Mouse (Mus musculus) left cerebral cortex, adult 8-10 months (tissue): ENCODE measurements around the gene Mettl7a3. TPM values are rescaled to one million over a fixed set of nuclear protein-coding genes. Genes with fewer than 3 reads are reported as not detected.
"Not testable (repeated sequence)": the region's sequence is repeated elsewhere in the genome, so short reads cannot be mapped to it uniquely, and the experiment has no call there.

Source experiments
- DNase-seq, 2 experiments: peaks; one replicate each; pipeline ENCODE4 v3.0.0; 2022; ENCODE audit warnings: low spot score in 2 of 2
- total RNA-seq, 4 experiments: library from RNA; stranded (reverse); gene quantifications; 2 replicates each; pipeline ENCODE4 v1.2.4; 2022

Gene Mettl7a3
- under 1 TPM; 0.23 to 0.30 (median 0.28) TPM for total RNA-seq

DNA sequence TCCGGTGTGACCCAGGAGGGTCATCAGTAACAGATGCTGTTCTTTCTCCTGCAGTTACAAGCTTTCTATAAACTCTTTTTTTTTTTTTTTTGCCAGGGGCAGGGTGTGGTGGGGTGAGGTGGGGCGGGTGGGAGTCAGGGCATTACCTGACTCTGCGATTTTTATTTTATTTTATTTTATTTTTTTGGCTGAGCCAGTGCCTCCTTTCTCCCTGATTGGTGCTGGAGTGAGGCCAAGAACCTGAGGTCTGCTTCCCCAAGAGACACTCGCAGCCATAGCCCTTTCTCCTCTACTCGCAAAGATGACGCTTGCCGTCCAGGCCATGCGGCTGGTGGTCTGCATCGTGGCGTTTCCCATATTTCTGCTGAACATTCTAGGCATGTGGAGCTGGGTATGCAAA is at the start of gene Mettl7a3:
TSS of gene Mettl7a3 (plus strand) at position 301 of the 400 bp plus-strand sequence.
- DNase-seq, result no peak

DNA sequence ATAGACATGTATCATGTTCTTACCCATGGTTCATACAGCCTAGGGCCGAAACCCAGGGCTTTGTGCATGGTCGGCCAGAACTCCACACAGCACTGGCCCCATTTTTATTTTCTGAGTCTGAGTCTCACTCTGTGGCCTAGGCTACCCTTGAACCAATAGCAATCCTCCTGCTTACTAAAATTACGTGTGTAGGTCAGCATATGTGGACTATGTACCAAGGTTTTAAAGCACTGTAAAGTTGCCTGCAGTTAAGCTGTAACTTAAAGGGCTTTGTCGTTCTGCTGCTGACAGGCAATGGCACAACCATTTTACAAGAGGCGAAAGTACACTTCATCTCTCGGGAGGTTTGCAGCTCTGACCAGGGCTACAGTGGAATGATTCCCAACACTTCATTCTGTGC is 45.7 kb upstream of the Mettl7a3 start:
- DNase-seq, result no peak

DNA sequence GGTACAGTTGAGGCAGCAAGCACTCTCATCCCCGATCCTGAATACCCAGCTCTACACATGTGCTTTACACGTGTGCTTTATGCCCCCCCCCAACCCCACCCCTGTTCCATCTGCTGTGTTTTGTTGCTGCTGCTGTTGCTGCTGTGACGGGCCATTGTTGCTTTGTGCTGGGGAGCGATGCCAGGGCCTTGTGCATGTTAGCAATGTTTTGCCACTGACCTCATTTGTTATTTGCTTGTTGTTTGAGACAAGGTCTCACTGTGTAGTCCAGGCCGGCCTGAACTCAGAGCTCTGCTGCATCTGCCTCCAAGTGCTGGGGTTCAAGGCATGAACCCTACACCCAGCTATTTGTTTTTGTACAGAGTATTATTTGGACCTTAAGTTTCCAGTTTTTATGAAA is 43.9 kb upstream of the Mettl7a3 start:
- DNase-seq, result peak in 1 of 2 experiments; percentile 45

DNA sequence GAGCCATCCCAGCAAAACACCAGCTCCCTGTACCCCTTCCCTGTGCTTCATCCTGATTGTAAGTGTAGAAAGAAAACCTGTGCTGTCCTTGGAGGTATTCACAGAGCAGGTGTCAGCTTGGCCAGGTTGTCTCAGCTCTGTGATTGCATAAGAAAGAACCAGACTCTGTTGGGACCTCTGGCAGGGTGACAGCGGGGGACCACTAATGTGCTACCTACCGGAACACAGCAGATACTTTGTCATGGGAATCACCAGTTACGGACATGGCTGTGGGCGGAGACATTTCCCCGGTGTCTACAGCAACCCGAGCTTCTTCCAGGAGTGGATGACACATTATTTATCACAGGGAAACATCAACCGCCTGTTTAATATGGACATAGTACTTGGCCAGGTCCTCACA is 42.4 kb upstream of the Mettl7a3 start:
- no peak for DNase-seq

DNA sequence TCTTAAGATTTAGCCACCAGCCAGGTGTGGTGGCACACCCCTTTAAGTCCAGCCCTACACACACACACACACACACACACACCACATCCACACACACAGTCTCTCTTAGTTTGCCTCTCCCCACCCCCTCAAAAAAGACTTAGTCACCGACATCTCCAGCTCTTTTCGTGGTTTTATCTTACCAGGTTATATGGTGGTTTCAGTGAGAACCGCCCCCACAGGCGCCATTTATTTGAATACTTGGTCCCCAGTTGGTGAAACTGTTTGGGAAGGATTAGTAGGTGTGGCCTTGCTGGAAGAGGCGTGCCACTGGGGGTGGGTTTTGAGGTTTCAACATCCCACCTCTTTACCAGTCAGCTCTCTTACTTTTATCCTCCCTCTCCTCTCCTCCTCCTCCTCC is 36.9 kb upstream of the Mettl7a3 start:
- no peak for DNase-seq

DNA sequence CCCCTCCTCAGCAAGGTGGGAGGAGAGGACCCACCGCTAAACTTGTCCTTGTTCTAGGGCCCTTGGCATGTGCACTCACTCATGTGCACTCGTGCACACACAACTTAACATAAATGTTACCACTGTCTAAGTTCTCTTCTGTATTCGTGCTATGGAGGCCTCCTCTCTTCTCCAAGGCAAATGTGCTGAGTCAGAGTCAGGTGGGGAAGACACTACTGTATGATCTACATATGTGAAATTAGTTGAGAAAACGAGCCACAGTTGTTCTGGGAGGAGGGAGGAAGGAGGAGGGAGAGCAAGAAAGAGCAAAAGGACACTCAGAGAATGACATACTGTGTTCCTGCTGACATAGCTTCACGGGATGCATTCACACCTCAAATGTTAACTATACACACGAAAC is 34.2 kb upstream of the Mettl7a3 start:
- no peak for DNase-seq

DNA sequence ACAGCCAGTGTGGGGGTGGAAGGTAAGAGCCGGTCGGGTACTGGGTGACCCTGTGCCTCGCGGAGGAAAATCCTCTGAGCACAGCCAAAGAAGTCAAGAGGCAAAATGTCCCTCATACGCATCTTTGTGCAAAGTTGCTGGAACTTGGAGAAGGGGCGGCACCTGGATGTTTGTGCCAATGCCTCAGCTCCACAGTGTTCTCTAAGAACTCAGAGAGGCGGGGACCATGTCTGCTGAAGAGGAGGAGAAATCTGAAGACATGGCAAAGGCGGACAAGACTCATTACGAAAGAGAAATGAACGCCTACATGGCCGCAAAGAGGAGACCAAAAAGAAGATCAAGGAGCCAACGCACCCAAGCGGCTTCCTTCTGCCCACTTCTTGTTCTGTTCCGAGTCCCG is 33.2 kb upstream of the Mettl7a3 start:
- DNase-seq, result no peak

DNA sequence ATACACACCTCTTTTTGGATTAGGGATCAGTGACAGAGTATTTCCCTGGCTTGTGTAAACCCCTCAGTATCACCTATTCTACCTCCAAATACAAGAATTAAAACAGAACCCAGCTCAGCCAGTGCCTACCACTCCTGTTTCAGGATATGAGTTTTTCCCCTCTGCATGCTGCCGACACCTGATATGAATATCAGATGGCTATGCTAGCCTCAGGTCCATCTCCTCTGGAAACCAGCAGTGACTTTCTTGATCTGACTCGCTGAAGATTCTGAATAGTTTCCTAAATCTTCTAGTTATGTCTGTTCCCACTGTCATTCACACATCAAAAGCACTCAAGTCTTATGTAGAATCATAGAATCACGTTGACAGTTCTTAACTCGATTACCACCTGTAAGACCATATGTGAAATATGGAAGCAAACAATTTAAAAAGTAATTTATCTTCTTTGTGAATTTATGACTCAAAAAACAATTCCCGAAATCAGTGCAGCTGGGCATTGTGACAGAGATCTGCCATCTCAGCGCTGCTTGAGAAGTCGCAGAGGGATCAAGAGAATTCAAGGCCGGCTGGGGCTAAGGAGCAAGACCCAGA is 31.2 kb upstream of the Mettl7a3 start:
- DNase-seq, result peak in 1 of 2 experiments; percentile 17

DNA sequence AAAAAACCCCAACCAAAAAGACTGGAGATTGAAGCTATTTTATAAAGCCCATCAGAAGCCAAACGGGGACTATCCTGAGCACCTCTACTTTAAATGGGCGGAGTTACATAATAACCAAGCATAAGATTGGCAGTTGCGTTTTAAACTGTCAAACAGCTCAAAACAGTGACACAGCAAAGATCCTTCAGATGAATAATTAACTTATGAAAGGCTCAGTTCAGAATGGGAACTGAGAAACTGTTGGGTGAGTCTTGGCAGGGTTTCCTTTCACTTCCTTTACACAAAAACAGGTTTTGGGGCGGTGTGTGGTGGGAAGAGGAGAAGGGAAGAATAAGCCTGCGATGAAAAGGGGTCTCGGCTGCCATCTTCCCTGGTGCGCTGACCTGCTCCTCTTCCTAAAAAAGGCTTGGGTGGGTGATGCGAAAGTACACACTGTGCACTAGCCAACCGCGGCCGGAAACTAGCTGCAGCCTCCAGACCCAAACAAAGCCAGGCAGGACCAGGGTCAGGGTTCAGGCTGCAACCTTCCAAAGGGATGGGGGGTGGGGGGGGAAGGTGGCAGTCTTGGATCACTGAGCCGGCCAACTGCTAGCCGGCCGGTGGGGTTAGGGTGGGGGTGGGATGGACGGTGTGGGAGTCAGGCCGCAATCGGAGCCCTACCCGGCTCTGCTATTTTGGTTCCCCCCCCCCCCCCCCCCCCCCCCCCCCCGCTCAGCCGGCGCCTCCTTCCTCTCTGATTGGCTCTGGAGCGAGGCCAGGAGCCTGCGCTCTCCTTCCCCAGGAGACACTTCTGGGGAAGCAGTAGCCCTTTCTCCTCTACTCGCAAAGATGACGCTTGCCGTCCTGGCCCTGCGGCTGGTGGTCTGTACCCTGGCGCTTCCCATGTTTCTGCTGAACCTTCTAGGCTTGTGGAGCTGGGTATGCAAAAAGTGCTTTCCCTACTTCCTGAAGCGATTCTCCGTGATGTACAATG is 30.4 kb upstream of the Mettl7a3 start, which contains the start of gene Mettl7a1:
TSS of gene Mettl7a1 (plus strand) at position 122 of the 973 bp plus-strand sequence.
- peak; percentile 72 to 76 for DNase-seq

DNA sequence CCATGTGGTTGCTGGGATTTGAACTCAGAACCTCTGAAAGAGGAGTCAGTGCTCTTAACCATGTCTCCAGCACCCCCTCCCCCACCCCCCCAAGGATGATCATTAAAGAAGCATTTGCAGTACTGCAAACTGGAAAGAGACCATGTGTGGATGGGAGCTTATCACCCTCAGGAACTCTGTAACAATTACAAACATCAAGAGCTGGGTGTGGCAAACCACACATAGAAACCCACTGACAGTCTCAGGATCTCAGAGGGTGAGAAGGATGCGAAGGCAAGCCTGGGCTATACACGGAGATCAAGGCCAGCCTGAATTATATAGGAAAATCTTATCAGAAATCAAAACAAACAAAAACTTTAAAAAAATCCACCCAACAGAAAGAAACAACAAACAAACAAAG is 28.5 kb upstream of the Mettl7a3 start:
- no peak for DNase-seq

DNA sequence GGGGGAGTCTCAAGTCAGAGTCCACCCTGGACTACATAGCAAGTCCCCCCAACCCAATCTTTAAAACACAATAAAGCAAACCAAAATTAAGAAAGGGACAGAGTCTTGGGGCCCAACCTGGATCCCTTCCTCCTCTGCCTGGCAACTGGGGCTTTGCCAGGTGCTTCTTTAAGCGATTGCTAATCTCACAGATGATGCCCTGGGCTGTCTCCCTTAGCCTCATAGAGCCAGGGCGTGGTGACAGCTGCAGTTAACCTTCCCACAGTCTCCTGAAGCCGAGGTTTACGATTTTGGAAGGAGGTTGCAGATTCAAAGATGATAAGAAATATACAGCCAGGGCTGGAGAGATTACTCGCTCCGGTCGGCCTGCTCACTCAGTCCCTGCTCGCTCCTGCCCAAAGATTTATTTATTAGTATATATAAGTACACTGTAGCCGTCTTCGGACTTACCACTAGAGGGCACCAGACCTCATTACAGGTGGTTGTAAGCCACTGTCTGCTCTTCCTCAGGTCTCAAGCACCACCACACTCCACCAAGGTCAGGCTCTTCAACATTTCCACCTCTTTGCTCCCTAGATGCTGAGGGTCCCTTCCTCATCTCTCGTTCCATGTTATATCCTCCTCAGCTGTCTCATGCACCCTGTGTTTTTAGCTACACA is 27.2 kb upstream of the Mettl7a3 start:
- DNase-seq, result not testable (repeated sequence)

DNA sequence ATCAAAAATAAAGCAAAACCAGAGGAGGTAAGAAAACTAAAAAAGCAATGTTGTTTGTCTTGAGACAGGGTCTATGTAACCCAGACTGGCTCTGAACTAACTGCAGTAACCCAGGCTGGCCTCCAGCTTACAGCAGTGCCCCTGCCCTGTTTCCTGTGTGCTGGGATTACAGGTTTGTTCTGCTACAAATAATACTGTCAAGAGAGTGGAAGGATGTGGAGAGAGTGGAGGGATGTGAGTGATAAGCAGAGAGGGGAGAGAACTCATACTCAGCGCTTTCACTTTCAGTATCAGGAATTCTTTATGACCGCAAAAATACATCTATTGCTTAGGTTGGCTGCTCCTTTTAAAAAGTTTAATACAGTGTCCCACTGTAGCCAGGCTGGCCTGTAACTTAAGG is 22.4 kb upstream of the Mettl7a3 start:
- no peak for DNase-seq

DNA sequence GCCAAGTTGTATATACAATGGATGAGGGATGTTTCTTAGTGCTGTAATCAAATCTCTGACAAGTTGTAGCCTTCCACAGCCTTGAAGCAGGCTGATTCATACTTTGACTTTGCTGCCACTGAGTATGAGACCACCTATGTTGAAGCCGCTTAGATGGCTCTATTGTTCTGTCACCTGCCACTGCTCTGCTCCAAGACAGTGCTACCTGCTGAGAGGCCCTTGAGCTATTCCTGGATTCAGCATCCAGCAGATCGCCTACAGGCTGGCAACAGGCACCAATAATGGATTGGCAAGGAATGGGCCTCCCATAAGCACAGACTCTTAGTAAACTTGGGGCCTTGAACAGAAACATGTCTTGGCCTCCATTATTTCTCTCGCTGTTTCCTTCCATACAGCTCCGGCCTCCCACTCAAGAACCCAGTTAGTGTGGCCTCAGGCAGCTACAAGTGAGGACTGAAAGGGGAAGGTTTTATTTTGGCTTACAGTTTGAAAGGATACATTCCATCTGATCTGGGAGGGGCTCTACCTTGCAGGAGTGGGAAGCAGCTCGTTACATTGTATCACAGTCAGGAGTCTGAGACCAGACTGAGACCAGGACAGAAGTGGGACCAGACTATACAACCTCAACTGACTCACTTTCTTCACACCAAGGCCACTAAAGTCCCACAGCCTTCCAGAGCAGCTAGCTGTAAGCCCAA is 20.1 kb upstream of the Mettl7a3 start:
- no peak for DNase-seq

DNA sequence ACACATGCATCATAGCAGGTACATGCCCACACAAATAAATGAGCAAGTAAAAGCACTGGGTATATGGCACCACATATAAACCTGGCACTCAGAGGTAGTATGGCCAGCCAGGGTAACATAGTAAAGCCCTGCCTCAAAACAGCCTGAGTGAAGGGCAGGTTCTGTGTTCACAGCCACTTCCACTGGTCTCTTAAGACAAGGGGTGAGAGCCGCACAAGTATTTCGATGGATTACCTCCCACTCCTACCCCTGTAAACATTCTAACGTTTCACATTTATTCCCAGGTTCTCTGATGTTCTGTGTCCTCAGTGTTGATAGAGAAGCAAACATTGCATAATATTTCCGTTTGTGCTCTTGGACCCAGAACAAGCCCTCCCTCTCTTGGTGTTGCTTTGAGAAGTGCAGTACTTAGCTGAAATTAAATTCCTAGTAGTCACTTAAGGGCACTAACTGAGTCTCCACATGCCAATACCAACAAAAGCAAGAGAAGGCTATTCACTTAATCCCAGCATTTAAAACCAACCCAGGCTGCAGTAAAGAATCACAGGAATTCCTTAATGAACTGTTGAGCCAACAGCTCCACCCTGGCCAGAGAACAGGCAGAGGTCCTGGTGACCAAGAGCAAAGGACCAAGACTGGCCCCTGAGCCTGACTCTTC is 16.6 kb upstream of the Mettl7a3 start:
- not testable (repeated sequence) for DNase-seq

DNA sequence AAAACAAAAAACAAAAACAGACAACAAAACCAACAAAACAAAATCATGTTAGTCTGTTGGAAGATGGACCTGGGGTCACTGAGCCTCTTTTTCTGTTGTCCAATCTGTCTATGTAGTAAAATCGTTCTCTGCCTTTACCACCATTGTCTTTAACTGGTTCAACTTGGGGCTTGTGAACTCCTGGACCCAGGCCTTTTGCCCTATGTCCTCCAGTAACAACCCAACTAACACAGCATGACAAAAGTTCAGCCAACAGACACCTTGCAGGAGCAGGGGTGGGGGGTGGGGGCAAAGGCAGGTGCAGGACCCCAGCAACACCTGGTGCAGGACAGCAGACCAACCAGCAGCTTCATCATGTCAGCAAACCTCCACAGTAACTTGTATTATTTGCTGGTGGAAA is 14.8 kb upstream of the Mettl7a3 start:
- DNase-seq, result no peak

DNA sequence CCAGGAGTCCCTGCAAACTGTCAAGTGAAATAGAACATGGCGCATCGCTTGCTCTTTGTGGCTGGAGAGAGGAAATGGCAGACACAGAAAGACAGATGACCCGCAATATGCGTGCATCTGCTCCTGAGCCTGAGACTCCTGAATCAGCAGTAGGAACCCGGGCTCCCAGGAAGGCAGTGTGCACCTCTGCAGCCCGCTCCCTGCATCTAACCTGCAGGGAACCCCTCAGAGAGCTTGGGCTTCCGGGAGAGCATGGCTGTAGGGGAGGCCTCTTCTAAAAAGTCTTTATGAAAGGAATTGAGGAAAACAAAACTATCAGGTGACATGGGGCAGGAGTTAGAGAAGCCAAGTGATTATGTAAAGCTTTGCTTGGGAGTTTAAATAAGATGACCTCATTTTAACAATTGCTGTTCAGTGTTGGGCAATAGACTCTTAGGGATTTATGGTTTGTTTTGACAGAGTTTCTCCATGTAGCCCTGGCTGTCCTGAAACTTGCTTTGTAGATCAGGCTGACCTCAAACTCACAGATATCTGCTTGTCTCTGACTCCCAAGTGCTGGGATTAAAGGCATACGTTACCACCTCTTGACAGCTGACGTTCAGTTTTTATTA is 14.3 kb upstream of the Mettl7a3 start:
- no peak for DNase-seq

DNA sequence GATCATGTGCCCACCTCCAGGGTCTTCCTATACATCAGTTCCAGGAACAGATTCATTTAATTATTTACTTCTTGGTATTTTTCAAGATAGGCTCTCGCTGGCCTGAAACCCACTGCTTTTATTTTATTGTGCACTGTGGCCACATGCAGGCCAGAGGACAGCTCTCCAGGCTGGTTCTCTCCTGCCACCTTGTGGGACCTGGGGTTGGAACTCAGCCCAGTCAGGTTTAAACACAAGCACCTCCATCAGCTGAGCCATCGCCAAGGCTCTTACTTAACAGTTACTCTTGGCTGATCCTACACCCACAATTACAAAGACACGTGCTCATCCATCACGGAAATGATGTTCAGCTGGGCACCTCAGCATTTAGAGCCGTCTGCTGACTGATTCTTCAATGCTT is 13.6 kb upstream of the Mettl7a3 start:
- DNase-seq, result no peak

DNA sequence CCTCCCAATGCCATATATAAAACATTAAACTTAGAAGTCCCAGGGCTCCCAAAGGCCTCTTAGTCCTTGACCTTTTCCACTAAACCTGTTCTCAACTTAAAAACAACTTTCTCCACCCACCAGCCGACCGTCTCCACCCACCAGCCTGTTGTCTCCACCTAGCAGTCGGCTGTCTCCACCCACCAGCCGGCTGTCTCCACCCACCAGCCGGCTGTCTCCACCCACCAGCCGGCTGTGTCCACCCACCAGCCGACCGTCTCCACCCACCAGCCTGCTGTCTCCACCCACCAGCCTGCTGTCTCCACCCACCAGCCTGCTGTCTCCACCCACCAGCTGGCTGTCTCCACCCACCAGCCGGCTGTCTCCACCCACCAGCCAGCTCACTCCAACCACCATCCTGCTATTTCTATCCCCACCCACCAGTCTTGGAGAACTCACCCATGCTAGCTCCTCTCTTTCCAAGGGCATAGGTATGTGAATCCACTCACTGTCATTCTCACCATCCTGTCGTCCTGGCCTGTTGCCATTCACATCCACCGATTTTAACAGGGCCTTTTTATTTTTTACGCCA is 10.6 kb upstream of the Mettl7a3 start:
- DNase-seq, result no peak

DNA sequence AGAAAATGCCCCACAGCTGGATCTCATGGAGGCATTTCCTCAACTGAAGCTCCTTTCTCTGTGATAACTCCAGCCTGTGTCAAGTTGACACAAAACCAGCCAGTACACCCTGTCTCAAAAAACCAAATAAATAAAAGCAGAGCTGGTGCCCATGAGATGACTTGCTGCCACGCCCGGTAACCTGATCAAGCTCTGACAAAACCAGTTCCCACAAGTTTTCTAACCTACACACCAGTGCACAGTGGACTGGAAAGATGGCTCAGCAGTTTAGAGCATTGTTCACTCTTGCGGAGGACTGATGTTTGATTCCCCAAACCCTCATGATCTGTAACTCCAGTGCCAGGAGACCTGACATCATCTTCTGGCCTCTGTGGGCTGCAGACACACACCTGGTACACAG is 9.5 kb upstream of the Mettl7a3 start:
- DNase-seq, result no peak

DNA sequence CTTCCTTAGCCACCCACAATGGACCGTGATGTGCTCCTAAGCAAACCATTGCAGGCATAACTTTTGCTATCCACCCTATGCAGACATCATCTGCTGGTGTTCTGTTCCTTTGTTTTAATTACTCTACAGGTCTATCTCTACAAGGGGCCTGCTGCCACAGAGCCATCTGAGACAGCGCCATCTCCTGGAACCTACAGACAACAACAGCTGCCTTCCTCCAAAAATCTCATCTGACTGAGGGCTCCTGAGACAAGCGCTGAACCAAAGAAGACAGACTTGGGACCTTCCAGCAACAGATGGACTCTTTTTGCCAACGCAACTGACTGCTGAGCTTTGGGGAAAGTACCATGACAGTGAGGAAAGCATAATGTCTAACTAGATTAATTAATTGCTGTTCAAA is 6.6 kb upstream of the Mettl7a3 start:
- not testable (repeated sequence) for DNase-seq
